Mouse (Mus musculus): Measurements from ENCODE around the gene Krt33b. TPM values are rescaled to one million over a fixed set of nuclear protein-coding genes. Genes with fewer than 3 reads are reported as not detected.

Gene Krt33b
- not detected in 2 replicates for total RNA-seq (2017)

GRCm38 (mm10) chr11:100029768-100030167, at the start of gene Krt33b:
Krt33b (minus strand) TSS chr11:100029868.
- ATAC-seq (replicated peaks; ENCODE audit: low read depth, poor library complexity, severe bottlenecking), result no peak

- no peak for ATAC-seq (replicated peaks; ENCODE audit: low read depth, poor library complexity, severe bottlenecking)
Observed at GRCm38 (mm10) chr11:100073873-100074272, 44.2 kb upstream of the Krt33b start.

- no peak for ATAC-seq (replicated peaks; ENCODE audit: low read depth, poor library complexity, severe bottlenecking)
Observed at GRCm38 (mm10) chr11:100067293-100068036, 37.8 kb upstream of the Krt33b start.

- ATAC-seq (replicated peaks; ENCODE audit: low read depth, poor library complexity, severe bottlenecking), result no peak
Observed at GRCm38 (mm10) chr11:100066236-100067010, 36.8 kb upstream of the Krt33b start.

GRCm38 (mm10) chr11:100058875-100059274, 29.2 kb upstream of the Krt33b start:
- ATAC-seq (replicated peaks; ENCODE audit: low read depth, poor library complexity, severe bottlenecking), result no peak

GRCm38 (mm10) chr11:100055686-100056655, 26.3 kb upstream of the Krt33b start:
- no peak for ATAC-seq (replicated peaks; ENCODE audit: low read depth, poor library complexity, severe bottlenecking)

GRCm38 (mm10) chr11:100050451-100050850, 20.8 kb upstream of the Krt33b start, which contains the start of gene Krt31:
Krt31 (minus strand) TSS chr11:100050551.
- ATAC-seq (replicated peaks; ENCODE audit: low read depth, poor library complexity, severe bottlenecking), result no peak

- ATAC-seq (replicated peaks; ENCODE audit: low read depth, poor library complexity, severe bottlenecking), result no peak
Observed at GRCm38 (mm10) chr11:100047193-100047592, 17.5 kb upstream of the Krt33b start.

- no peak for ATAC-seq (replicated peaks; ENCODE audit: low read depth, poor library complexity, severe bottlenecking)
Observed at GRCm38 (mm10) chr11:100046303-100046866, 16.7 kb upstream of the Krt33b start.

GRCm38 (mm10) chr11:100041454-100041853, 11.8 kb upstream of the Krt33b start, which contains the start of gene Krt34:
Krt34 (minus strand) TSS chr11:100041554.
- no peak for ATAC-seq (replicated peaks; ENCODE audit: low read depth, poor library complexity, severe bottlenecking)

- no peak for ATAC-seq (replicated peaks; ENCODE audit: low read depth, poor library complexity, severe bottlenecking)
Observed at GRCm38 (mm10) chr11:100021438-100021837, 8.2 kb downstream of the Krt33b start.

- no peak for ATAC-seq (replicated peaks; ENCODE audit: low read depth, poor library complexity, severe bottlenecking)
Observed at GRCm38 (mm10) chr11:100019466-100019865, 10.2 kb downstream of the Krt33b start.

GRCm38 (mm10) chr11:100016112-100016511, 13.6 kb downstream of the Krt33b start, which contains the start of gene Krt33a:
Krt33a (minus strand) TSS chr11:100016212.
- ATAC-seq (replicated peaks; ENCODE audit: low read depth, poor library complexity, severe bottlenecking), result no peak

- ATAC-seq (replicated peaks; ENCODE audit: low read depth, poor library complexity, severe bottlenecking), result no peak
Observed at GRCm38 (mm10) chr11:100013691-100014171, 15.9 kb downstream of the Krt33b start.

- ATAC-seq (replicated peaks; ENCODE audit: low read depth, poor library complexity, severe bottlenecking), result no peak
Observed at GRCm38 (mm10) chr11:100010682-100011081, 19.0 kb downstream of the Krt33b start.

GRCm38 (mm10) chr11:100008336-100008735, 21.3 kb downstream of the Krt33b start:
- no peak for ATAC-seq (replicated peaks; ENCODE audit: low read depth, poor library complexity, severe bottlenecking)

GRCm38 (mm10) chr11:100006624-100007023, 23.0 kb downstream of the Krt33b start:
- no peak for ATAC-seq (replicated peaks; ENCODE audit: low read depth, poor library complexity, severe bottlenecking)

GRCm38 (mm10) chr11:100005905-100006304, 23.8 kb downstream of the Krt33b start:
- ATAC-seq (replicated peaks; ENCODE audit: low read depth, poor library complexity, severe bottlenecking), result no peak

GRCm38 (mm10) chr11:100004846-100005245, 24.8 kb downstream of the Krt33b start:
- ATAC-seq (replicated peaks; ENCODE audit: low read depth, poor library complexity, severe bottlenecking), result peak; percentile 69; the same call in 1 of the 2 replicates
